Mouse (Mus musculus) hindbrain, embryonic 12.5 days (tissue): ENCODE data around the gene AI481877. TPM values are rescaled to one million over a fixed set of nuclear protein-coding genes. Genes with fewer than 3 reads are reported as not detected.

Experiments
- ATAC-seq: fragments of 200-750 bp; cut with Nextera tagmentation; 2 replicates; pipeline ENCODE4 v1.8.0; 2017; ENCODE audit warnings: moderate TSS enrichment; ENCODE audit not compliant: low FRiP score
- H3K27ac ChIP-seq: fragments of 300-500 bp; sonication (generic); 2 replicates; pipeline ENCODE4 v1.5.1; 2016; ENCODE audit warnings: mild to moderate bottlenecking
- H3K27me3 ChIP-seq: fragments of 300-500 bp; sonication (generic); 2 replicates; pipeline ENCODE4 v1.6.1; 2016; ENCODE audit warnings: mild to moderate bottlenecking
- H3K36me3 ChIP-seq: fragments of 300-500 bp; sonication (generic); 2 replicates; pipeline ENCODE4 v1.6.1; 2016; ENCODE audit warnings: mild to moderate bottlenecking
- H3K4me1 ChIP-seq: fragments of 300-500 bp; sonication (generic); 2 replicates; pipeline ENCODE4 v1.6.1; 2016
- H3K4me2 ChIP-seq: fragments of 300-500 bp; sonication (generic); replicated peaks from 2 replicates; pipeline ENCODE4 v1.6.1; 2016; ENCODE audit warnings: mild to moderate bottlenecking
- H3K4me3 ChIP-seq: fragments of 300-500 bp; sonication (generic); 2 replicates; pipeline ENCODE4 v1.5.1; 2016; ENCODE audit warnings: mild to moderate bottlenecking
- H3K9ac ChIP-seq: fragments of 300-500 bp; sonication (generic); 2 replicates; pipeline ENCODE4 v1.6.1; 2016; ENCODE audit warnings: mild to moderate bottlenecking, moderate library complexity
- H3K9me3 ChIP-seq: fragments of 300-500 bp; sonication (generic); replicated peaks from 2 replicates; pipeline ENCODE4 v1.6.1; 2016; ENCODE audit warnings: mild to moderate bottlenecking
- WGBS: fragments of 180-500 bp; shearing (Covaris S2); methylation state at CpG from one replicate; pipeline ENCODE4 v1.1.7; 2016; 5-methylcytosine and 5-hydroxymethylcytosine counted together
- polyA plus RNA-seq: library from polyadenylated mRNA; unstranded; fragments of >200 nt; fragmentation: Nextera tagmentation; extraction: Ambion mirVana; gene quantifications from 2 replicates; pipeline ENCODE4 v1.2.1, GENCODE M21; 2016

Gene AI481877
- polyA plus RNA-seq, 1 experiment from 2014 or later, result not detected

GRCm38 (mm10) chr4:59164034-59164433, 25.3 kb upstream of the AI481877 start:
- no peak overlapping the region for H3K9ac ChIP-seq
- WGBS, result 77% methylated on average over 2 of the region's 2 CpGs
- no peaks in the 10 kb centered on the region for H3K4me1 ChIP-seq
- no peak for ATAC-seq
- H3K36me3 ChIP-seq, result no peaks in the 10 kb centered on the region
- H3K4me3 ChIP-seq, result no peak overlapping the region
- no peaks in the 10 kb centered on the region for H3K9me3 ChIP-seq
- no peak overlapping the region for H3K27ac ChIP-seq
- no peak overlapping the region for H3K4me2 ChIP-seq
- H3K27me3 ChIP-seq, result no peaks in the 10 kb centered on the region

GRCm38 (mm10) chr4:59160959-59161670, 22.3 kb upstream of the AI481877 start:
- no peak overlapping the region for H3K9ac ChIP-seq
- H3K4me1 ChIP-seq, result no peaks in the 10 kb centered on the region
- H3K27me3 ChIP-seq, result no peaks in the 10 kb centered on the region
- no peaks in the 10 kb centered on the region for H3K9me3 ChIP-seq
- no peak overlapping the region for H3K4me3 ChIP-seq
- H3K4me2 ChIP-seq, result no peak overlapping the region
- no peaks in the 10 kb centered on the region for H3K36me3 ChIP-seq
- WGBS, result 79% methylated on average over 8 of the region's 8 CpGs
- no peak for ATAC-seq
- no peak overlapping the region for H3K27ac ChIP-seq

GRCm38 (mm10) chr4:59160289-59160688, 21.5 kb upstream of the AI481877 start:
- 91% methylated on average over 5 of the region's 5 CpGs for WGBS
- Histone ChIP-seq H3K27me3 (no peaks in the 10 kb centered on the region), H3K9me3 (no peaks in the 10 kb centered on the region), H3K27ac (no peak overlapping the region), H3K4me3 (no peak overlapping the region), H3K36me3 (no peaks in the 10 kb centered on the region), H3K9ac (no peak overlapping the region), H3K4me2 (no peak overlapping the region), H3K4me1 (no peaks in the 10 kb centered on the region)
- no peak for ATAC-seq

DNA sequence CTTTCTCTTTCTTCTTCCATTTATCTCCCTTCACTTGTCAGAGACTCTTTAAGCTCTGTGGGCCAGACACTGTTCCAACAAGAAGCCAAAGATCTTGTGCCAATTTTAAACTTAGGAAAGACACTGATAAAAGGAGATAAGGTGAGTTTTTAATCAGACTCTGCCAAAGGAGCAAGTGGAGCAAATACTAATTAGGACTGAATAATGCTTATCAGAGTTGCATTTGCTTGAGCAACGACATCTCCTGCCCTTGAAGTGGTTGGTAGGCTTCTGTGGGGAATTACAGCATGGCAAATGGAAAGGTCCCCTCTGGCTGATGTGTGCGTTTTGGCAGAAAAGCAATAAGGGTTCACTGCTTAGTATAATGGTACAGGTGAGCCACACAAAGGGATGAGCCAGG, 18.9 kb upstream of the AI481877 start:
- no peak overlapping the region for H3K9ac ChIP-seq
- no peaks in the 10 kb centered on the region for H3K9me3 ChIP-seq
- no peak overlapping the region for H3K4me3 ChIP-seq
- no peak for ATAC-seq
- H3K27ac ChIP-seq, result no peak overlapping the region
- 82% methylated on average over 2 of the region's 2 CpGs for WGBS
- no peaks in the 10 kb centered on the region for H3K4me1 ChIP-seq
- no peaks in the 10 kb centered on the region for H3K27me3 ChIP-seq
- H3K36me3 ChIP-seq, result no peaks in the 10 kb centered on the region
- H3K4me2 ChIP-seq, result no peak overlapping the region

DNA sequence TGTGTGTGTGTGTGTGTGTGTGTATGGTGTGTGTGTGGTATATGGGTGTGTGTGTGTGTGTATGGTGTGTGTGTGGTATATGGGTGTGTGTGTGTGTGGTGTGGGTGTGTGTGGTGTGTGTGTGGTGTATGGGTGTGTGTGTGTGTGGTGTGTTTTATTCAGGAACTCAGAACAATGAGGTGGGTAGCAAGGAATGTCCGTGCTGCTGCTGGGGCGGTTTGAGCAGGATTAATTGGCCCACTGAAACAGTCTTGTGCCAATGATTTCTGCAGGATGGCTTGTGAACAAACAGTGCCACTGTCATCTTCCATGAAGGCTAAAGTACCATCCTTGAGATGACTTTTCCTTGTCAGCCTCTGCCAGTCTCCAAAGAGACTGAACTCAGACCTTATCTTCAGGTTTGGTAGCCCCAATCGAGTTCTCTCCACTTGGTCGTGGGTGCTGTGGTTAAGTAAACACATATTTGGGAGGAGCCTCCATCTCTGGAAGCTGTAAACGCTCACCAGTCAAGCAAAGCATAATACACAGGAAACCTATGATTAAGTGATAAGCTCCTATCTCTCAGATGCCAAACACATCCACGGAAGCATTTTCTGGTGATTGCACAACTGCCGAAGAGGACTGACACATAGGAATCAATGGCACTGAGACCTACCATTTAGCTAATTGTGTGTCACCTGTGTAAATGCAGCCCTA, 18.3 kb upstream of the AI481877 start:
- Histone ChIP-seq H3K9ac (no peak overlapping the region), H3K36me3 (no peaks in the 10 kb centered on the region), H3K9me3 (no peaks in the 10 kb centered on the region), H3K4me2 (no peak overlapping the region), H3K27ac (no peak overlapping the region), H3K27me3 (no peaks in the 10 kb centered on the region), H3K4me3 (no peak overlapping the region), H3K4me1 (no peaks in the 10 kb centered on the region)
- 79% methylated on average over 7 of the region's 7 CpGs for WGBS
- ATAC-seq, result no peak

- no peak overlapping the region for H3K4me2 ChIP-seq
- no peak for ATAC-seq
- no peaks in the 10 kb centered on the region for H3K36me3 ChIP-seq
- no peak overlapping the region for H3K27ac ChIP-seq
- H3K27me3 ChIP-seq, result no peaks in the 10 kb centered on the region
- no peaks in the 10 kb centered on the region for H3K4me1 ChIP-seq
- no peak overlapping the region for H3K4me3 ChIP-seq
- WGBS, result 84% methylated on average over 1 of the region's 1 CpGs
- H3K9ac ChIP-seq, result no peak overlapping the region
- H3K9me3 ChIP-seq, result no peaks in the 10 kb centered on the region
Measured at GRCm38 (mm10) chr4:59151953-59152352, 13.2 kb upstream of the AI481877 start.

DNA sequence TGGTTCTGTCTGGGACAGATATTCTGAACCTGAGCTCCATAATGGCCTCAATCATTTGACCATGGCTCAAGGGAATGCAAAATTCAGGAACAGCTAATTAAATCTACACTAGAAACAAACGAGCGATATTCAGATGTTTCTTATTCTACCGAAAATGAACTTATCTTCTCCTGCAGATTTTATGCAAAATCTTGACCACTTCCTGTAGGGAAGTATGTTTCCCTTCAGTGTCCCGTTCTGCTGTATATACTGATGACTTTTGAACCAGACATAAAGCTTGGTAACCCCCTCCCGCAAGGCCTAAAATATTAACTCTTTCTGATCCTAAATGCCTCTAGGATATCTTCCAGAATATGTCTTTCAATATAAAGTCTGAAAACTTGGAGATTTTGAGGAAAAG, 12.1 kb upstream of the AI481877 start:
- H3K9me3 ChIP-seq, result no peaks in the 10 kb centered on the region
- WGBS, result 84% methylated on average over 5 of the region's 5 CpGs

DNA sequence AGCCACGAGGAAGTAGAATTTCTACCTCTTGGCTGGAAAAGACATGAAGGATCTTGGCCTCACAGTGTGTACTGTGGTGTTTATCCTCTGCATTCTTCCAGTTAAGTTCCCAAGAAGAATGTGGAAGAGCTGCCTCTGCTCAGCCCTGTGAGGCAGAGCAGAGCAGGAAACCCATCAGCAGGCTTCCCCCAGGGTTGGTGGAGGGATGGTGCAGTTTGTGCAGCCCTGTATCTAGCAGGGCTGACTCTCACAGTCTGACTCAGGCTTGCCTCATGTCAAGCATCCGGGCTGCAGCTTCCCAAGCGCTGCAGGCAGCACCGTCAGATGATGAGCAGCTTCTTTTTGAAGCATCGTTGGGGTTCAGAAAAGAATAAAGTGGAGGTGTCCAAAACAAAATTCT, 10.3 kb upstream of the AI481877 start:
- WGBS, result 83% methylated on average over 5 of the region's 5 CpGs
- Histone ChIP-seq H3K36me3 (no peaks in the 10 kb centered on the region), H3K9ac (no peak overlapping the region), H3K4me1 (no peaks in the 10 kb centered on the region), H3K4me3 (no peak overlapping the region), H3K4me2 (no peak overlapping the region), H3K27me3 (no peaks in the 10 kb centered on the region), H3K27ac (no peak overlapping the region), H3K9me3 (no peaks in the 10 kb centered on the region)
- no peak for ATAC-seq

More for the DNA sequence above, 12.1 kb upstream of the AI481877 start:
- Histone ChIP-seq H3K27ac (no peak overlapping the region), H3K9ac (no peak overlapping the region), H3K4me1 (no peaks in the 10 kb centered on the region), H3K4me2 (no peak overlapping the region), H3K4me3 (no peak overlapping the region), H3K36me3 (no peaks in the 10 kb centered on the region), H3K27me3 (no peaks in the 10 kb centered on the region)
- ATAC-seq, result no peak

DNA sequence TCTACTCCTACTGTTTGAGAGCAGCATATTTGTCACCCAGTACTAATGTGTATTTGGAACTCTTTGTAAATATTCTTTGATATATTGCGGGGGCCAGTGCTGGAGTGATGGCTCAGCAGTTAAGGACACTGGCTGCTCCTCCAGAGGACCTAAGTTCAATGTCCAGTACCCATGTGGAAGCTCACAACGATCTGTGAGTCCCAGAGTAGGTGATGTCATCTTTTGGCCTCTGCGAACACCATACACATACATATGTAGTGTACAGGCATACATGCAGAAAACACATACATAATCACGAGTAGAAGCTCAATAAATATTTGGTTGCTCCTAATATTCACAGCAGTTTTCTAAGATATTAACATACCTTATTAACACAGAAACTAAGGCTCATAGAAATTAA, 9.8 kb downstream of the AI481877 start:
- Histone ChIP-seq H3K9me3 (no peaks in the 10 kb centered on the region), H3K9ac (no peak overlapping the region), H3K4me3 (no peak overlapping the region), H3K4me2 (no peak overlapping the region), H3K27me3 (no peaks in the 10 kb centered on the region), H3K4me1 (no peaks in the 10 kb centered on the region), H3K36me3 (no peaks in the 10 kb centered on the region), H3K27ac (no peak overlapping the region)
- no peak for ATAC-seq
- WGBS, result 83% methylated on average over 4 of the region's 4 CpGs

GRCm38 (mm10) chr4:59125053-59125452, 13.7 kb downstream of the AI481877 start:
- Histone ChIP-seq H3K9ac (no peak overlapping the region), H3K36me3 (no peaks in the 10 kb centered on the region), H3K9me3 (no peaks in the 10 kb centered on the region), H3K27me3 (no peaks in the 10 kb centered on the region), H3K4me1 (no peaks in the 10 kb centered on the region), H3K4me2 (no peak overlapping the region), H3K27ac (no peak overlapping the region), H3K4me3 (no peak overlapping the region)
- 79% methylated on average over 1 of the region's 1 CpGs for WGBS
- ATAC-seq, result no peak

DNA sequence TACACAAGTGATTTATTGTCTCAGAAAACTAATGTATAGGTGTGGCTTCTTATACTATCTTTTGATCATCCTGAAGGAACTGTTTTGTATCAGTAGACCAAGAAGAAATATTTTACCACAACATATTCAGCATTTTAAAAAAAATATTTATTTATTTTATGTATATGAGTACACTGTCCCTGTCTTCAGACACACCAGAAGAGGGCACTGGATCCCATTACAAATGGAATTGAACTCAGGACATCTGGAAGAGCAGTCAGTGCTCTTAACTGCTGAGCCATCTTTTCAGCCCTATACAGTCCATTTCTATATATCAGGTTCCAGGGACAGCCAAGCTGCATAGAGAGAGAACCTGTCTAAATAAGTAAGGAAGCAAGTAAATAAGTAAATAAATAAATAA, 15.2 kb downstream of the AI481877 start:
- Histone ChIP-seq H3K4me1 (no peaks in the 10 kb centered on the region), H3K9me3 (no peaks in the 10 kb centered on the region), H3K27ac (no peak overlapping the region), H3K4me3 (no peak overlapping the region), H3K36me3 (no peaks in the 10 kb centered on the region), H3K9ac (no peak overlapping the region), H3K27me3 (no peaks in the 10 kb centered on the region), H3K4me2 (no peak overlapping the region)
- ATAC-seq, result no peak

- no peak for ATAC-seq
Measured at GRCm38 (mm10) chr4:59117644-59118495, 20.9 kb downstream of the AI481877 start.

More at GRCm38 (mm10) chr4:59117644-59118495, 20.9 kb downstream of the AI481877 start:
- H3K4me3 ChIP-seq, result no peak overlapping the region
- H3K4me1 ChIP-seq, result no peaks in the 10 kb centered on the region
- H3K9ac ChIP-seq, result no peak overlapping the region
- no peak overlapping the region for H3K27ac ChIP-seq
- H3K9me3 ChIP-seq, result no peaks in the 10 kb centered on the region
- no peak overlapping the region for H3K4me2 ChIP-seq
- H3K36me3 ChIP-seq, result no peaks in the 10 kb centered on the region
- H3K27me3 ChIP-seq, result no peaks in the 10 kb centered on the region
- 94% methylated on average over 24 of the region's 24 CpGs for WGBS
